Mouse (Mus musculus) forebrain, embryonic 16.5 days (tissue): Measurements from ENCODE around the gene Thsd1. TPM values are rescaled to one million over a fixed set of nuclear protein-coding genes. Genes with fewer than 3 reads are reported as not detected.
A peak's percentile ranks its signal among the peaks of the same experiment; 100 is the strongest.
"Not testable (repeated sequence)": the region's sequence is repeated elsewhere in the genome, so short reads cannot be mapped to it uniquely, and the experiment has no call there.

Source experiments
- ATAC-seq: fragments of 200-750 bp; cut with Nextera tagmentation; 2 replicates; pipeline ENCODE4 v1.8.0; 2017; ENCODE audit warnings: mild to moderate bottlenecking, moderate library complexity
- H3K27ac ChIP-seq: fragments of 300-500 bp; sonication (generic); 2 replicates; pipeline ENCODE4 v1.5.1; 2014; ENCODE audit warnings: low read length, control low read depth
- H3K27me3 ChIP-seq: fragments of 300-500 bp; sonication (generic); replicated peaks from 2 replicates; pipeline ENCODE4 v1.6.1; 2014; ENCODE audit warnings: low read length; ENCODE audit not compliant: control insufficient read depth, insufficient read depth
- H3K36me3 ChIP-seq: fragments of 300-500 bp; sonication (generic); 2 replicates; pipeline ENCODE4 v1.6.1; 2014; ENCODE audit not compliant: control insufficient read depth, insufficient read depth
- H3K4me1 ChIP-seq: fragments of 300-500 bp; sonication (generic); replicated peaks from 2 replicates; pipeline ENCODE4 v1.6.1; 2014; ENCODE audit warnings: low read length; ENCODE audit not compliant: control insufficient read depth, insufficient read depth
- H3K4me2 ChIP-seq: fragments of 300-500 bp; sonication (generic); 2 replicates; pipeline ENCODE4 v1.6.1; 2014; ENCODE audit warnings: mild to moderate bottlenecking, low read length, control low read depth
- H3K4me3 ChIP-seq: fragments of 300-500 bp; sonication (generic); replicated peaks from 2 replicates; pipeline ENCODE4 v1.5.1; 2014; ENCODE audit warnings: mild to moderate bottlenecking, low read length, control low read depth
- H3K9ac ChIP-seq: fragments of 300-500 bp; sonication (generic); replicated peaks from 2 replicates; pipeline ENCODE4 v1.6.1; 2014; ENCODE audit warnings: low read depth, low read length, control low read depth
- H3K9me3 ChIP-seq: fragments of 300-500 bp; sonication (generic); 2 replicates; pipeline ENCODE4 v1.6.1; 2016; ENCODE audit warnings: low read length; ENCODE audit not compliant: control insufficient read depth
- WGBS: fragments of 180-500 bp; shearing (Covaris S2); extraction: QIAGEN DNeasy Blood & Tissue Kit; methylation state at CpG from one replicate; pipeline ENCODE4 v1.1.7; 2014; 5-methylcytosine and 5-hydroxymethylcytosine counted together
- polyA plus RNA-seq: library from polyadenylated mRNA; unstranded; fragments of >200 nt; fragmentation: Nextera tagmentation; extraction: Ambion mirVana; gene quantifications from 2 replicates; pipeline ENCODE4 v1.2.1, GENCODE M21; 2015

The Thsd1 gene
- polyA plus RNA-seq, 1 experiment from 2014 or later: 6.6 TPM

DNA sequence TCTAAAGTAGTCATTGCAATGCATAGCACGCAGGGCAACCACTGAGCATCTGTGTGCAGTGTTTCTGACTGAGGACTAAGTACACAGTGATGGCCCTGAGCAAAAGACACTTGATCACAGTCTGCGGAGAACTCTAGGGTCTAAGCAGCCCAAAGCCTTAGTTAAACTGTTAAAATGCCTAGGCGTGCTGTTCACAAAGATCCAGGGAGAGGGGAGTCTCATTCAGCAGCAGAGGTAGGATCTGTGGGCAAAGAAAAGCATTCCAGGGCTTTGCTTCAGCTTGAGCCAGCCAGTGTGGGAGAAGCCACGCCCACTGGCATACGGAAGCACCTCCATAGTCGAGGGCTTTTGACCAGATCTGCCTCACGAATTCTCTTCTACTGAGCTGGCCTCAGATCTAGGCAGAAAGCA, 75.8 kb downstream of the Thsd1 start:
- Histone ChIP-seq H3K9me3 (no peaks in the 10 kb centered on the region), H3K27me3 (no peaks in the 10 kb centered on the region), H3K4me1 (0 out of 2 replicates have a peak, but pooled peaks cover 6% of the 10 kb centered on the region), H3K4me3 (peak overlapping the region; percentile 29), H3K36me3 (no peaks in the 10 kb centered on the region), H3K9ac (peak overlapping the region; percentile 44), H3K27ac (no peak overlapping the region), H3K4me2 (peak overlapping the region; percentile 52)
- 16% methylated on average over 7 of the region's 7 CpGs for WGBS
- peak; percentile 79 for ATAC-seq

DNA sequence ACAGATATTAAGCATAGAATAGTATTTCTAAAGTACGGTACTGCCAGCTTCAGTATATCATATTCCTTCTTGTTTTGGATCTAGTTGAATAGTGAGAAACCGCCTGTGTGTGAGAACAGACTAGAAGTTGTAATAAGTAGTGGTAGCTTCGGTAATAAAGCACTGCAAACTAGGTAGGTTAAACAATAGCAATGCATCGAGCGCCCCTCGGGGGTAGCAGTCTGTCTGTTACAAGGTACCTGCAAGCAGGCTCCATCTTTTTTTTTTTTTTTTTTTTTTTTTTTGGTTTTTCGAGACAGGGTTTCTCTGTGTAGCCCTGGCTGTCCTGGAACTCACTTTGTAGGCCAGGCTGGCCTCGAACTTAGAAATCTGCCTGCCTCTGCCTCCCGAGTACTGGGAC, 76.9 kb downstream of the Thsd1 start:
- 85% methylated on average over 8 of the region's 9 CpGs for WGBS
- ATAC-seq, H3K27me3 ChIP-seq: not testable (repeated sequence)

DNA sequence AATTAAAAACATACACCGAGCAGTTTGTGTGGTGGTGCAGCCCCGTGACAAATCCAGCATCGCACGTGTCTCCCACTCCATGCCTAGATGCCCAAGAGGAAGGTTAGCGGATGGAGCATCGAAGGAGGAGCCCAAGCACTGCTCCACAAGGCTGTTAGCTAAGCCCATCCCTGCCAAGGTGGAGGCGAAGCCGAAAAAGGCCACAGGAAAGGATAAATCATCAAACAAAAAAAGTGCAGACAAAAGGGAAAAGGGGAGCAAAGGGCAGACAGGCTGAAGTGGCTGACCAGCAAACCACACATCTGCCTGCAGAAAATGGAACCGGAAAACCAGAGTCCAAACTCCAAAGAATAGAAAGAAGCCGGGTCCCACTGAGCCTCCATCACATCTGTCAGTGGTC, 79.9 kb downstream of the Thsd1 start:
- WGBS: 83% methylated on average over 10 of the region's 10 CpGs
- ATAC-seq: no peak

More for the DNA sequence above, 76.9 kb downstream of the Thsd1 start:
- not testable (repeated sequence) for H3K9me3 ChIP-seq, H3K9ac ChIP-seq, H3K4me3 ChIP-seq, H3K4me1 ChIP-seq, H3K4me2 ChIP-seq, H3K36me3 ChIP-seq, H3K27ac ChIP-seq

More for the DNA sequence above, 79.9 kb downstream of the Thsd1 start:
- Histone ChIP-seq H3K27me3 (no peaks in the 10 kb centered on the region), H3K27ac (no peak overlapping the region), H3K4me1 (0 out of 2 replicates have a peak, but pooled peaks cover 6% of the 10 kb centered on the region), H3K9me3 (no peaks in the 10 kb centered on the region), H3K36me3 (no peaks in the 10 kb centered on the region), H3K4me2 (no peak overlapping the region), H3K4me3 (no peak overlapping the region), H3K9ac (no peak overlapping the region)

Other genes starting within 250 kb of the Thsd1 start
- gene Atp7b, start 167.0 kb upstream of the Thsd1 start, polyA plus RNA-seq: 1.7 and 1.9 TPM in 2 replicates
- 33.6 and 37.8 TPM in 2 replicates for gene Alg11, start 166.6 kb upstream of the Thsd1 start, polyA plus RNA-seq
- gene Nek5, start 102.3 kb upstream of the Thsd1 start, polyA plus RNA-seq: 0.32 and 0.52 TPM in 2 replicates
- gene Nek3, start 60.9 kb upstream of the Thsd1 start, polyA plus RNA-seq: 6.9 and 7.1 TPM in 2 replicates
- gene Ckap2, start 41.5 kb upstream of the Thsd1 start, polyA plus RNA-seq: 24.7 and 27.4 TPM in 2 replicates
- gene Vps36, start 34.5 kb upstream of the Thsd1 start, polyA plus RNA-seq: 38.7 and 40.9 TPM in 2 replicates
- not detected in 2 replicates for gene Tpte, start 56.1 kb downstream of the Thsd1 start, polyA plus RNA-seq
- 8.7 and 11.2 TPM in 2 replicates for gene Slc25a15, start 171.3 kb downstream of the Thsd1 start, polyA plus RNA-seq
- gene Mrps31, start 184.0 kb downstream of the Thsd1 start, polyA plus RNA-seq: 32.5 and 34.1 TPM in 2 replicates